Mouse (Mus musculus): Measurements from ENCODE around the gene Tnik. TPM values are rescaled to one million over a fixed set of nuclear protein-coding genes. Genes with fewer than 3 reads are reported as not detected.

Gene Tnik
- total RNA-seq, 2 experiments from 2014 or later, result 232 to 233 TPM

- intact Hi-C loops (cut with DNase I), result no loop called here
- no peak for DNase-seq
These were observed 422.5 kb downstream of the Tnik start for GRCm38 (mm10) chr3:28685510-28685909.

DNA sequence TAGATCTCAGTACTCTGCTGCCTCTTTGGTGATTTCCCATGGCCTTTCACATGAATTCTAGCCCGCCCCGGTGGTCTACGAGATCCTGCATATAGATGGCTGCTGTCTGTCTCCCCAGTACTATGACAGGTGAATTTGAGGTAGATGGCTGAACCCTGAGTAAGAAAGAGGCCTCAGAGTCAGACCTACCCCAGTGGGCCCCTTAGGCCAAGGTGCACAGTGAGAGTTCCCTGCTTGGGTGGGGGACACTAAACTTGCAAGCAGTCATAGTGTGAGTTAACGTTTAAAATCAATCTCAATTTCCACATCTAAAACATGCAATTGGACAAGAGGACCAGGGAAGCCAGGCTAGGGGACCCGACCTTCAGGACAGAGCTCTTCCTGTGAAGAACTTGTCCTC lies 431.8 kb downstream of the Tnik start:
- intact Hi-C loops (cut with DNase I), result no loop called here
- DNase-seq, result no peak

DNA sequence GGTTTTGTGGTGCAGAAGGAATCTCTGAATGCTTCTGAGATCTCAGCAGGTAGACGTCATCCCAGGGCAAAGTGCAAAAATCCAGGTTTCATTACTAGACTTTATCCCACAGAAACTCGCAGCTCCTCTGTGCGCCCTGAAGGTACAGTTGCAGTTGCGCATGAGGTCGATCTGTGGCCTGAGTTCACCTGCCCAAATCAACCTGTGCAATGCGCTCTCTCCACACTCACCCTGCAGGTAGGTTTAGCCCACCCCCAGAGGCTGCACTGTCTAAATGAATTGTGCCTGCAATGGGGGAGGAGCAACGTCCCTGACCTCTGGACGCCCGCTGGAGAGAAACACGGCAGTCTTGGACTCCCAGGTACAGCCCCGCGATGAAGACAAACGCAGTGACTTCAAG lies 432.6 kb downstream of the Tnik start:
- intact Hi-C loops (cut with DNase I), result no loop called here
- no peak for DNase-seq

DNA sequence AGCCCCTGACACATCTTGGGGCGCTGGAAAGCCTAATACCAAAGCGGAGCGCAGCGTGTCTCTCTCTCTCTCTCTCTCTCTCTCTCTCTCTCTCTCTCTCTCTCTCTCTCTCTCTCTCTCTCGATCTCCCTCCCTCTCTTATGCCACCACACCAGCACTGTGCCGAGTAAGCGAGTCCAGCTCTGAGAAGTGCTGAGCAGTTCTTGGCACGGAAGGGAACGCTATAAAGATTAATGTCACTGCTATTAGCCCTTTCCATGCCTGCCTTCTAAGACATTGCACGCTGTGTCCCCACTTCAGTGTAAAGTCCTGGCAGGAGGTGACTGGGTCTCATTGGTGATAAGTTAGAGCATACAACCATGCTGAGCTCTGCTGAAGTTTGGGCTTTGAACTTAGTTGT lies 433.1 kb downstream of the Tnik start:
- DNase-seq, result no peak
- intact Hi-C loops (cut with DNase I), result no loop called here

DNA sequence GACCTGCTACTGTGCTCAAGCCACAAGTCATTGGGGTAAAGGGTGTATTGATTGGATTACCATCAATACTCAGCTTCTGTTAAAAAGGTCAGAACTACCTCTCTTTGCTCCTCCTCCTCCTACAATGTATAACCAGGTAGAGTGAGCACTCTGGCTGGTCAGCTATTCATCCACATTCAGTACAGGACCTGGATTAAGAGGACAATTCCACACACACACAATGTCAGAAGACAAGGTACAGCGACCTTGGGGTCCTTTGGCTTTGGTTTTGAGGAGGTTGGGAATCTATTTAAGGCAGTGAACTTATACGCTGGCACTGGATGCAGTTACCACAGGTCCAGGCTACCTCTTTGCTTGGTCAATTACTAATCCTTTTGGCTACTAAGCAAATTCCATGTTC lies 434.8 kb downstream of the Tnik start, which contains the start of gene Slc2a2:
Gene Slc2a2 (plus strand): TSS at position 107 of the 400 bp plus-strand sequence.
- no peak for DNase-seq
- intact Hi-C loops (cut with DNase I), result no loop called here

GRCm38 (mm10) chr3:28699601-28700000 lies 436.6 kb downstream of the Tnik start:
- intact Hi-C loops (cut with DNase I), result no loop called here
- DNase-seq, result no peak

DNA sequence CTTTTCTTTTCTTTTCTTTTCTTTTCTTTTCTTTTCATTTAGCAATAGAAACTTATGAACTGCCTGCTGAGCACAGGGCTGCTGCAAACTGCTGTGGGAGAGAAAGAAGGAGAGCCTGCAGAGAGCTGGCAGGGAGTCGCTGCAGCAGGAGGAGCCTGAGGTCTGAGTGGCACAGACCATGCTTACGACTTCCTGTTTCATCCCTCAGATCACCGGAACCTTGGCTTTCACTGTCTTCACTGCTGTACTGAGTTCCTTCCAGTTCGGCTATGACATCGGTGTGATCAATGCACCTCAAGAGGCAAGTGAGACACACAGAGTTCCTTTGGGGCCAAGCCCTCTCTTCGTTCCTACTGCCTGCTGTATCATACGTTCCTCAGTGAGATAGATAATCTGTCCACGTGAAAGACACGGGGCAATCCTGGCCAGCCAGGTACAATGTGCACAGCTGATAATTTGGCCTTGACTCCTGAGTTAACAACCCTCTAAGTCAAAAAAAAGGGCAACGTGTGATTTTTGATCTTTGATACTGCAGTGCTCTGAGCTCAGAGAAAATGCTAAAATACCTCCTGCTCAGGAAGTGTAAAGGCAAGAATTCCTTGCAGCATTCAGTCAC lies 442.6 kb downstream of the Tnik start:
- DNase-seq, result no peak
- intact Hi-C loops (cut with DNase I), result no loop called here

GRCm38 (mm10) chr3:28706736-28707135 lies 443.7 kb downstream of the Tnik start:
- DNase-seq, result no peak
- intact Hi-C loops (cut with DNase I), result no loop called here

DNA sequence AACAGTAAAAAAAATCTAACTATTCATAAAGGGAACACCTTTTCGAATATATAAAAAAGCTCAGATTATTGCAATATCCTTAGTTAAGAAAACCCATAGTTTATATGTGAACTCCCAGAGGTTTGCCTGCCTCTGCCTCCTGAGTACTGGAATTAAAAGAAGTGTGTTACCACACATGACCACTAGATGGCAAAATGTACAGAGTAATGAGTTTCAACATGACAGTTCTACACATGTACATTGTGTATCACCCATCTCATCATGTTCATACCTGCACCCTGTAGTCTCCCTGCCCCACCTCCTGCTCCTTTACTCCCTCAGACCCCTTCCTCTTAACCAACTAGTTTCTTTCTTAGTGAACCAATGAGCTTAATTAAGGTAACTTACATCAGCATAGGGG lies 446.7 kb downstream of the Tnik start:
- intact Hi-C loops (cut with DNase I), result no loop called here
- no peak for DNase-seq

DNA sequence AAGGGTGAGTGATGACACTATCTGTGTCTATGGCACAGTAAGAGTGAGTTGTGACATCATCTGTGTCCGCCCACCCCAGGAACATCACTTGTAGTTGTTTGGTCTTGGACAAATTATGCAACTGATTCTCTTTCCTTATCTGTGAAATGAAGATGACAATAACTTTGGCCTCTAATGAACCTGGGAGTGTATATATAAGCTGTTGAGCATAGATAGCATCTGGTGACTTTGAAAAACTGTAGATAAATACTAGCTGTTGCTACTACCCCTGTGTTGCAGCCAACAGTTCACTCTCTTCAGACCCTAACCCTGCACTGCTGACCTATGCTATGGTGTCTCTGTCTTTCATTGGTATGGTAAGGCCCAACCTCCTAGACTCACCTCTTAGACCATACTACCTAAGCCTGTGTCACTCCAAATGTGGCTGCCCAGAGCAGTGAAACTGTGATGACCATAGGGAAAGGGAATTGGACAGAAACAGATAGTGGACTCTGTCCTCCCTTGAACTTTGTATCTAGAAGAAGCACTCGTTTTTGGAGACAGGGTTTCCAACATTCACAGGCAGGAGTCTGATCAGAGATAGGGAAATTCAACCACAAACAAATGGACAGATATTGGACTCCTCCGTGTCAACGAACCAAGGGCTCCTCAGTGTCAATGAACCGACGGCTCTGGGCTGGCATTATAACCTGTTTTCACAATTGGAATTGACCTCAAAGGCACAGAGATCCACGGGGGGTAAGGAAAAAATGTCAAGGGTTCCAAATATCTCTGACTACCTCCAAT lies 451.1 kb downstream of the Tnik start:
- intact Hi-C loops (cut with DNase I), result no loop called here
- DNase-seq, result no peak

DNA sequence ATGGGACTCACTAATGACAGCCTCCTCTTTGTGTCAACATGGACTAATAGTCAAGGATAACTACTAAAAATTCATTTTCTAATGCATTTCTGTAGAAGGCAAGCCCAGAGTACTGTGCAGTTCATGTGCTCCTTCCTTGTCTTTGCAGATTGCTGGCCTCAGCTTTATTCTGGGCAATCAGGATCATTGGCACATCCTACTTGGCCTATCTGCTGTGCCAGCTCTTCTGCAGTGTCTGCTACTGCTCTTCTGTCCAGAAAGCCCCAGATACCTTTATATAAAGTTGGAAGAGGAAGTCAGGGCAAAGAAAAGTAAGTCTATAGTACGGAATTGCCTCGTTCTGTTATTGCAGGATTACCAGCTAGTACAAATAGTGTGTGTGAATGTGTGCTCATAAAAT lies 455.5 kb downstream of the Tnik start:
- no peak for DNase-seq

GRCm38 (mm10) chr3:28721218-28721617 lies 458.2 kb downstream of the Tnik start:
- no peak for DNase-seq
- intact Hi-C loops (cut with DNase I), result no loop called here

More for the DNA sequence above, 455.5 kb downstream of the Tnik start:
- intact Hi-C loops (cut with DNase I), result no loop called here

GRCm38 (mm10) chr3:28721838-28722237 lies 458.8 kb downstream of the Tnik start:
- no peak for DNase-seq
- intact Hi-C loops (cut with DNase I), result no loop called here

DNA sequence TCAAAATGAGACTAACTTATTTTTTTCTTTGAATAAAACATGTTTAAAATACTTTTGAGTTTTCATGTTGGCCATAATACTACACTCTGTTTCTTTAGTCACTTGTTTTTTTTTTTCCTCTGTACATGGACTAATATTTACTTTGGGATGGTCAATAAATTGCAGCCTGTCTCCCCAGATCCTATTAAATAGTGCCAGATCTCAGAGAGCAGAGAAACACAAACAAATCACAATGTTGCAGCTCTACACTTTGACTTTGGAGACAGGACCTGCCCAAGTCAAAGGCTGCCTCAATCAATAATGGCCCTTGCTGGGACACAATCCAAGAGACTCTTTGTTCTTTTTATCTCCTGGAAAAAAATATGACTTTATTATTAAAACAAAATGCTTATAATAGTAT lies 459.5 kb downstream of the Tnik start:
- intact Hi-C loops (cut with DNase I), result no loop called here
- no peak for DNase-seq

GRCm38 (mm10) chr3:28723534-28723933 lies 460.5 kb downstream of the Tnik start:
- intact Hi-C loops (cut with DNase I), result no loop called here
- DNase-seq, result no peak

- intact Hi-C loops (cut with DNase I), result no loop called here
- DNase-seq, result no peak
These were observed 462.2 kb downstream of the Tnik start for GRCm38 (mm10) chr3:28725203-28725602.

Small RNA genes within 50 kb of the gene (microRNA-seq; reads per million reads assigned to microRNA genes)
- not detected for gene Mir466q

Measured in left cerebral cortex, postnatal 4 days (tissue).